Comparison of ENCODE assay signal across 23 mouse cellular contexts in the genomic region with DNA sequence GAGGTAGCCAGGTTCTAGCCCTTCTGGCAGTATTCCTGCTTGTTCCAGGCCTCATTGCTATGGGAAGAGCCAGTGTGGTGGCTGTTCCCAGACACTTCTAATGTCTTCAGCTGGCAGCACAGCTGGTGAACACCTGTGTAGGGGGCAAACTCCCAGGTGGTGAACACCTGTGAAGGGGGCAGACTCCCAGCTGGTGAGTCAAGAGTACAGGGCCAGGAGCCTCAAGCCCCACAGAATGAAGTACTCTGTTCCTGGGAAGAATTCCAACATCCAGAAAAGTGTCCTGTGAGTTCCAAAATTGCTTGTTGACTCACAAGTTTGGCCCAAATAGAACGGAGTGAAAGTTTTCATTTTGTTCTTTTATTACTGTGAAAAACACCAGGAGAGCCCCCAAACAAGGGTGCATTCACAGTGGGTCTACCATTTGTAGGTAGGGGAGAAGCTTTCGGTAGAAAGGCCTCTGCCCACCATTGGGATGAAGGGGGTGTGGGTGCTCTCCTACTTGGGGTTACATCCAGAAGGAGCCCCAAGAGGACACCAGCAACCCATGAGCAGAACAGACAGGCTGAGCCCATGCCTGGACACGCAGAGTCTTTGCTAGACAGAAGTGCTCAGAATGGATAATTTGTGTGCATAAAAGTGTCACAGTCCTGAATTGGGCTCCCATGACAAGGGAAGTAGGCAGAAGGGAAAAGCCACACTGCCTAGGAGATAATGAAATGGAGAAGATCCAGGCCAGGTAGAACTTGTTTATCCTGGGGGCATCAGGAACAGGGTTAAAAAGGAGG. TPM values are rescaled to one million over a fixed set of nuclear protein-coding genes. Genes with fewer than 3 reads are reported as not detected.
A peak's percentile ranks its signal among the peaks of the same experiment; 100 is the strongest.
DNase-seq lines count a peak whose midpoint lies in the region; TF ChIP-seq lines count a peak whose summit lies in the region.
"Had no signal": no experiment of that assay in that cellular context is flagged by ENCODE, and none has a peak within 500 bp of the region (broad histone marks: within the 10 kb centered on the region; RNA-seq: fewer than 3 reads in every experiment).

No protein-coding gene starts in this region.

- H3K27ac ChIP-seq in small intestine, adult 2 months (ENCODE audit: insufficient read depth, low read depth, low read length) = peak overlapping the region; percentile 0; the same call in 1 of the 2 replicates
- H3K27ac ChIP-seq: embryonic facial prominence, embryonic 13.5 days; forebrain, embryonic 15.5 days; heart, embryonic 13.5 days; limb, embryonic 13.5 days; liver, embryonic 14.5 days; lung, embryonic 15.5 days had no signal

- no peaks in the 10 kb centered on the region for H3K36me3 ChIP-seq in small intestine, adult 2 months (ENCODE audit: control insufficient read depth, insufficient read depth, low read length)
- H3K36me3 ChIP-seq: lung, embryonic 15.5 days had no signal

- TF ChIP-seq POLR2A in small intestine, adult 2 months (IDR thresholded peaks at IDR 0.05; ENCODE audit: low read depth, low read length) = no peak

- WGBS in small intestine, adult 2 months = 80% methylated on average over 3 of the region's 3 CpGs

- DNase-seq in heart, adult 18-20 months = peak; percentile 35 to 36
- DNase-seq in heart, postnatal 25 days (ENCODE audit: low spot score) = no peak
- DNase-seq in testis, postnatal 14 days (ENCODE audit: low spot score) = peak; percentile 54
- DNase-seq in testis, postnatal 10 days (ENCODE audit: low spot score) = no peak
- peak; percentile 83 for DNase-seq in adipocyte (ENCODE audit: low spot score)
- no peak for DNase-seq in ovary, postnatal 36 days (ENCODE audit: low spot score)
- DNase-seq: cerebellum, adult 9-10 months; gastrocnemius, postnatal 36 days; heart, postnatal 4 days; kidney, postnatal 4 days; layer of hippocampus, adult 9-11 months; lung, postnatal 4 days; retina, postnatal 1 day had no signal

- TF ChIP-seq CTCF in small intestine, adult 2 months (IDR thresholded peaks at IDR 0.05; ENCODE audit: extremely low read depth, insufficient read length, insufficient replicate concordance, low read depth, low read length) = no peak

- no peaks in the 10 kb centered on the region for H3K27me3 ChIP-seq in small intestine, adult 2 months (ENCODE audit: control insufficient read depth, insufficient read depth, low read length)
- H3K27me3 ChIP-seq: embryonic facial prominence, embryonic 13.5 days; forebrain, embryonic 15.5 days; heart, embryonic 13.5 days; limb, embryonic 13.5 days; lung, embryonic 15.5 days had no signal

- intact Hi-C loops in heart, postnatal 25 days (cut with DNase I) = no loop called here

- H3K4me3 ChIP-seq in small intestine, adult 2 months (ENCODE audit: low read depth, low read length) = no peak overlapping the region
- H3K4me3 ChIP-seq: embryonic facial prominence, embryonic 13.5 days; forebrain, embryonic 15.5 days; heart, embryonic 13.5 days; limb, embryonic 13.5 days; lung, embryonic 15.5 days had no signal

- H3K4me1 ChIP-seq in small intestine, adult 2 months (ENCODE audit: control insufficient read depth, insufficient read depth, insufficient read length, low read length) = peaks cover 43% of the 10 kb centered on the region; the same call in 1 of the 2 replicates
- H3K4me1 ChIP-seq: heart, embryonic 13.5 days; lung, embryonic 15.5 days had no signal

RNA-seq across cellular contexts. Expression of a gene that starts 25.2 kb away (rescaled TPM):
- total RNA-seq in heart, adult 18-20 months (2021) = not detected
- under 1 TPM in 1 of 2 experiments, not detected in 1; 0.10 TPM for total RNA-seq in heart, postnatal 25 days (2021)
- polyA plus RNA-seq in small intestine, adult 2 months (2012; rRNA removed) = 2,067 and 2,412 TPM in 2 replicates
- total RNA-seq: adrenal gland, adult 18-20 months; gastrocnemius, postnatal 36 days had no signal
- polyA plus RNA-seq: forebrain, embryonic 15.5 days; hindbrain, embryonic 16.5 days; midbrain, postnatal 0 days had no signal

Comparison
In these comparisons a context has a peak if more than half of its experiments do, and no peak if none do; other contexts are left out.
1. DNase-seq: peak in heart, adult 18-20 months (2 of 2), testis, postnatal 14 days (single experiment) and adipocyte (single experiment); none in heart, postnatal 25 days (single experiment), testis, postnatal 10 days (single experiment) and ovary, postnatal 36 days (single experiment).